Mouse (Mus musculus): ENCODE results near the gene Vgll4.

The Vgll4 gene

GRCm38 (mm10) chr6:114866078-114866477 is 103.7 kb downstream of the Vgll4 start:
- DNase-seq = no peak

GRCm38 (mm10) chr6:114864421-114864820 is 105.4 kb downstream of the Vgll4 start:
- no peak for DNase-seq

- DNase-seq = no peak
Measured at GRCm38 (mm10) chr6:114863501-114863900, 106.3 kb downstream of the Vgll4 start.

- DNase-seq = no peak
Measured at GRCm38 (mm10) chr6:114862046-114862445, 107.7 kb downstream of the Vgll4 start.

- DNase-seq = no peak
Measured at GRCm38 (mm10) chr6:114861591-114861990, 108.2 kb downstream of the Vgll4 start.

GRCm38 (mm10) chr6:114860677-114861568 is 108.9 kb downstream of the Vgll4 start:
- DNase-seq = no peak

- DNase-seq = no peak
Measured at GRCm38 (mm10) chr6:114858722-114859053, 111.1 kb downstream of the Vgll4 start.

- no peak for DNase-seq
Measured at GRCm38 (mm10) chr6:114857996-114858721, 111.6 kb downstream of the Vgll4 start.

GRCm38 (mm10) chr6:114856501-114856900 is 113.3 kb downstream of the Vgll4 start:
- no peak for DNase-seq

GRCm38 (mm10) chr6:114855644-114856043 is 114.2 kb downstream of the Vgll4 start:
- no peak for DNase-seq

GRCm38 (mm10) chr6:114854368-114854767 is 115.4 kb downstream of the Vgll4 start:
- no peak for DNase-seq

- no peak for DNase-seq
Measured at GRCm38 (mm10) chr6:114852739-114853138, 117.1 kb downstream of the Vgll4 start.

- no peak for DNase-seq
Measured at GRCm38 (mm10) chr6:114851688-114852087, 118.1 kb downstream of the Vgll4 start.

- no peak for DNase-seq
Measured at GRCm38 (mm10) chr6:114849787-114850186, 120.0 kb downstream of the Vgll4 start.

- DNase-seq = no peak
Measured at GRCm38 (mm10) chr6:114848761-114849160, 121.0 kb downstream of the Vgll4 start.

GRCm38 (mm10) chr6:114847582-114848174 is 122.1 kb downstream of the Vgll4 start:
- DNase-seq = no peak

- DNase-seq = no peak
Measured at GRCm38 (mm10) chr6:114846153-114846772, 123.5 kb downstream of the Vgll4 start.

- no peak for DNase-seq
Measured at GRCm38 (mm10) chr6:114842863-114843262, 126.9 kb downstream of the Vgll4 start.

- no peak for DNase-seq
Measured at GRCm38 (mm10) chr6:114842131-114842530, 127.7 kb downstream of the Vgll4 start.

GRCm38 (mm10) chr6:114840012-114840411 is 129.8 kb downstream of the Vgll4 start:
- DNase-seq = no peak

GRCm38 (mm10) chr6:114838872-114839271 is 130.9 kb downstream of the Vgll4 start:
- DNase-seq = no peak

- DNase-seq = no peak
Measured at GRCm38 (mm10) chr6:114836433-114836832, 133.4 kb downstream of the Vgll4 start.

- no peak for DNase-seq
Measured at GRCm38 (mm10) chr6:114835752-114836151, 134.0 kb downstream of the Vgll4 start.
